Mouse (Mus musculus): Measurements from ENCODE around the gene Phldb2. TPM values are rescaled to one million over a fixed set of nuclear protein-coding genes. Genes with fewer than 3 reads are reported as not detected.

Gene Phldb2
- polyA plus RNA-seq, 1 experiment from 2014 or later = 46.2 TPM

Other genes starting within 250 kb of the Phldb2 start
- gene Tagln3, start 229.0 kb downstream of the Phldb2 start, polyA plus RNA-seq (2016; fragmentation: Nextera tagmentation; extraction: Ambion mirVana) = 88.6 and 91.5 TPM in 2 replicates
- gene Abhd10, start 210.6 kb downstream of the Phldb2 start, polyA plus RNA-seq (2016; fragmentation: Nextera tagmentation; extraction: Ambion mirVana) = 40.7 and 43.8 TPM in 2 replicates
- gene Plcxd2, start 56.6 kb upstream of the Phldb2 start, polyA plus RNA-seq (2016; fragmentation: Nextera tagmentation; extraction: Ambion mirVana) = 2.0 and 2.2 TPM in 2 replicates
- gene Cd96, start 166.7 kb upstream of the Phldb2 start, polyA plus RNA-seq (2016; fragmentation: Nextera tagmentation; extraction: Ambion mirVana) = 0.15 TPM in 1 of 2 replicates, not detected in the other
- 2.7 and 2.8 TPM in 2 replicates for gene Gm4737, start 201.5 kb upstream of the Phldb2 start, polyA plus RNA-seq (2016; fragmentation: Nextera tagmentation; extraction: Ambion mirVana)

Measured in embryonic facial prominence, embryonic 10.5 days (tissue).